Mouse (Mus musculus): ENCODE results near the gene Lmx1a.

GRCm38 (mm10) chr1:167700221-167700620 is 11.2 kb downstream of the Lmx1a start:
- TF ChIP-seq CTCF (IDR thresholded peaks at IDR 0.05; ENCODE audit: low read depth, low read length) = no peak
- TF ChIP-seq POLR2A (IDR thresholded peaks at IDR 0.05; ENCODE audit: insufficient read depth, low read length) = no peak
- no peak for TF ChIP-seq EP300 (IDR thresholded peaks at IDR 0.05; ENCODE audit: insufficient read depth, low read depth, low read length)

All from ES-Bruce4 (cell line).